Mouse (Mus musculus): ENCODE data around the gene Rab3gap1. TPM values are rescaled to one million over a fixed set of nuclear protein-coding genes. Genes with fewer than 3 reads are reported as not detected.

Gene Rab3gap1
- 13.6 and 17.0 TPM in 2 replicates for polyA plus RNA-seq (2016; fragmentation: Nextera tagmentation; extraction: Ambion mirVana)

- peaks cover 7% of the 10 kb centered on the region for H3K4me1 ChIP-seq
- DNase-seq (ENCODE audit: low spot score): peak; percentile 89
- 11% methylated on average over 47 of the region's 47 CpGs for WGBS
- H3K27me3 ChIP-seq (ENCODE audit: low read depth, poor library complexity, severe bottlenecking): no peaks in the 10 kb centered on the region
- H3K4me3 ChIP-seq: peak within 1 kb of the TSS; percentile 86
- H3K9me3 ChIP-seq (replicated peaks): no peaks in the 10 kb centered on the region
- peak within 1 kb of the TSS; percentile 87 for H3K27ac ChIP-seq
- H3K36me3 ChIP-seq: peaks cover 23% of the 10 kb centered on the region
Observed at GRCm38 (mm10) chr1:127868300-127869261, at the start of gene Rab3gap1. TSS of gene Rab3gap1 (plus strand) at chr1:127868773.

GRCm38 (mm10) chr1:127827325-127827724 is 41.2 kb upstream of the Rab3gap1 start:
- Histone ChIP-seq H3K4me3 (no peak overlapping the region), H3K4me1 (no peaks in the 10 kb centered on the region), H3K9me3 (replicated peaks) (no peaks in the 10 kb centered on the region), H3K36me3 (no peaks in the 10 kb centered on the region), H3K27me3 (ENCODE audit: low read depth, poor library complexity, severe bottlenecking) (no peaks in the 10 kb centered on the region), H3K27ac (no peak overlapping the region)
- 22% methylated on average over 2 of the region's 2 CpGs for WGBS
- DNase-seq (ENCODE audit: low spot score): no peak

GRCm38 (mm10) chr1:127830215-127830921 is 38.2 kb upstream of the Rab3gap1 start:
- Histone ChIP-seq H3K9me3 (replicated peaks) (no peaks in the 10 kb centered on the region), H3K4me1 (peaks cover 3% of the 10 kb centered on the region; the same call in 1 of the 2 replicates), H3K4me3 (no peak overlapping the region), H3K27ac (no peak overlapping the region), H3K27me3 (ENCODE audit: low read depth, poor library complexity, severe bottlenecking) (no peaks in the 10 kb centered on the region), H3K36me3 (no peaks in the 10 kb centered on the region)
- DNase-seq (ENCODE audit: low spot score): no peak
- WGBS: 93% methylated on average over 13 of the region's 13 CpGs

- H3K4me3 ChIP-seq: no peak overlapping the region
- DNase-seq (ENCODE audit: low spot score): no peak
- H3K36me3 ChIP-seq: no peaks in the 10 kb centered on the region
- no peak overlapping the region for H3K27ac ChIP-seq
- H3K4me1 ChIP-seq: peaks cover 6% of the 10 kb centered on the region; the same call in 1 of the 2 replicates
- no peaks in the 10 kb centered on the region for H3K27me3 ChIP-seq (ENCODE audit: low read depth, poor library complexity, severe bottlenecking)
- no peaks in the 10 kb centered on the region for H3K9me3 ChIP-seq (replicated peaks)
- WGBS: 58% methylated on average over 2 of the region's 2 CpGs
Observed at GRCm38 (mm10) chr1:127833714-127834113, 34.9 kb upstream of the Rab3gap1 start.

- no peak for DNase-seq (ENCODE audit: low spot score)
- H3K36me3 ChIP-seq: no peaks in the 10 kb centered on the region
- WGBS: 76% methylated on average over 4 of the region's 4 CpGs
- H3K4me3 ChIP-seq: no peak overlapping the region
- H3K4me1 ChIP-seq: peaks cover 6% of the 10 kb centered on the region; the same call in 1 of the 2 replicates
- no peaks in the 10 kb centered on the region for H3K9me3 ChIP-seq (replicated peaks)
- no peak overlapping the region for H3K27ac ChIP-seq
- H3K27me3 ChIP-seq (ENCODE audit: low read depth, poor library complexity, severe bottlenecking): no peaks in the 10 kb centered on the region
Observed at GRCm38 (mm10) chr1:127834202-127834601, 34.4 kb upstream of the Rab3gap1 start.

- no peaks in the 10 kb centered on the region for H3K9me3 ChIP-seq (replicated peaks)
- no peaks in the 10 kb centered on the region for H3K27me3 ChIP-seq (ENCODE audit: low read depth, poor library complexity, severe bottlenecking)
- WGBS: 64% methylated on average over 4 of the region's 4 CpGs
- no peak for DNase-seq (ENCODE audit: low spot score)
- no peaks in the 10 kb centered on the region for H3K36me3 ChIP-seq
- peaks cover 6% of the 10 kb centered on the region; the same call in 1 of the 2 replicates for H3K4me1 ChIP-seq
- no peak overlapping the region for H3K4me3 ChIP-seq
- H3K27ac ChIP-seq: no peak overlapping the region
Observed at GRCm38 (mm10) chr1:127836619-127837018, 32.0 kb upstream of the Rab3gap1 start.

GRCm38 (mm10) chr1:127838602-127839001 is 30.0 kb upstream of the Rab3gap1 start:
- Histone ChIP-seq H3K36me3 (no peaks in the 10 kb centered on the region), H3K4me1 (peaks cover 6% of the 10 kb centered on the region; the same call in 1 of the 2 replicates), H3K27me3 (ENCODE audit: low read depth, poor library complexity, severe bottlenecking) (no peaks in the 10 kb centered on the region), H3K27ac (no peak overlapping the region), H3K4me3 (no peak overlapping the region), H3K9me3 (replicated peaks) (no peaks in the 10 kb centered on the region)
- no peak for DNase-seq (ENCODE audit: low spot score)
- WGBS: 68% methylated on average over 1 of the region's 1 CpGs

GRCm38 (mm10) chr1:127845472-127845871 is 23.1 kb upstream of the Rab3gap1 start:
- 86% methylated on average over 5 of the region's 5 CpGs for WGBS
- Histone ChIP-seq H3K9me3 (replicated peaks) (no peaks in the 10 kb centered on the region), H3K27ac (no peak overlapping the region), H3K4me3 (no peak overlapping the region), H3K27me3 (ENCODE audit: low read depth, poor library complexity, severe bottlenecking) (no peaks in the 10 kb centered on the region), H3K4me1 (no peaks in the 10 kb centered on the region), H3K36me3 (no peaks in the 10 kb centered on the region)
- DNase-seq (ENCODE audit: low spot score): no peak

GRCm38 (mm10) chr1:127850075-127850610 is 18.4 kb upstream of the Rab3gap1 start:
- WGBS: 85% methylated on average over 7 of the region's 7 CpGs
- no peak for DNase-seq (ENCODE audit: low spot score)

GRCm38 (mm10) chr1:127854486-127855222 is 13.9 kb upstream of the Rab3gap1 start, which contains the start of gene Map3k19:
TSS of gene Map3k19 (minus strand) at chr1:127855031.
- Histone ChIP-seq H3K36me3 (no peaks in the 10 kb centered on the region), H3K9me3 (replicated peaks) (no peaks in the 10 kb centered on the region), H3K27me3 (ENCODE audit: low read depth, poor library complexity, severe bottlenecking) (no peaks in the 10 kb centered on the region), H3K4me1 (no peaks in the 10 kb centered on the region), H3K4me3 (no peak within 1 kb of the TSS), H3K27ac (no peak within 1 kb of the TSS)
- 87% methylated on average over 14 of the region's 14 CpGs for WGBS
- DNase-seq (ENCODE audit: low spot score): no peak

More at GRCm38 (mm10) chr1:127850075-127850610, 18.4 kb upstream of the Rab3gap1 start:
- H3K9me3 ChIP-seq (replicated peaks): no peaks in the 10 kb centered on the region
- no peaks in the 10 kb centered on the region for H3K27me3 ChIP-seq (ENCODE audit: low read depth, poor library complexity, severe bottlenecking)
- no peak overlapping the region for H3K27ac ChIP-seq
- no peaks in the 10 kb centered on the region for H3K4me1 ChIP-seq
- H3K4me3 ChIP-seq: no peak overlapping the region
- H3K36me3 ChIP-seq: no peaks in the 10 kb centered on the region

GRCm38 (mm10) chr1:127858945-127859648 is 9.5 kb upstream of the Rab3gap1 start:
- no peaks in the 10 kb centered on the region for H3K9me3 ChIP-seq (replicated peaks)
- H3K4me1 ChIP-seq: no peaks in the 10 kb centered on the region
- no peak overlapping the region for H3K4me3 ChIP-seq
- H3K36me3 ChIP-seq: no peaks in the 10 kb centered on the region
- no peak for DNase-seq (ENCODE audit: low spot score)
- H3K27me3 ChIP-seq (ENCODE audit: low read depth, poor library complexity, severe bottlenecking): no peaks in the 10 kb centered on the region
- H3K27ac ChIP-seq: no peak overlapping the region
- WGBS: 90% methylated on average over 9 of the region's 9 CpGs
